Mouse (Mus musculus): Measurements from ENCODE around the gene Kcne1. TPM values are rescaled to one million over a fixed set of nuclear protein-coding genes. Genes with fewer than 3 reads are reported as not detected.

Kcne1 gene
- polyA plus RNA-seq, 1 experiment from 2014 or later: not detected

DNA sequence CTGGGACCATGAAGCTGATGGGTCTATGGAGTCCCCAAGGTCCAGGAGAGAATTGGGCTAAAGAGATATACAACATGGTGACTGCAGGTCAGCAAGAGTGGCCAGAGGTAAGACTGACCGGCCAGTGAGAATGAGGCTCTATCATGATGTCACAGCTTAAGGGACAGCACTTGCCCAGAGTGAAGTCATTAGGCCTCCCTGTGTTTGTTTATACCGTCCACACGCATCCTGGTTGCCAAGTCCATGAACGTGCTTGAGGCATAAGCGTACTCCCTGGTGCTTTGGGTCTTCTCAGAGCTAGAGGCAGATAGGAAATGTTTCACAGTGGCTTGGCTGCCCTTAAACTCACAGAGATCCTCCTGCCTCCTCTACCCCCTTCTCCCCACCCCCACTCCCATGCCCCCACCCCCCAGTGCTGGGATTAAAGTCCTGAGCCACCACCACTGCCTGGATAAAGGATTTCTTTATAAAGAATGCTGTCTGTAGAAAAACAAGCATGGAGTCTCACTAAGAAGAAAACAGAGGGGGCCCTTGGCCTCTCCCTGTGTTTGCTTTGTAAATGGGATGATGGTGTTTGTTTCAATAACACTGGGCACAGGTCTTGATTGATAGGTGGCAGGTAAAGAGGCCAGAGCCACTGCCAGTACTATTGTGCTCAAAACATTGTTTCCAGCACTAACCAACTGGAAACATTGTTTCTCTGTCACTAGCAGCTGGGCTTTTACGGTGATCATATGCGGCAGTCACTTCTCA is 34.8 kb downstream of the Kcne1 start:
- no peaks in the 10 kb centered on the region for H3K27me3 ChIP-seq (replicated peaks; ENCODE audit: control insufficient read depth, insufficient read depth, low read length)
- 39% methylated on average over 7 of the region's 7 CpGs for WGBS
- H3K36me3 ChIP-seq (ENCODE audit: control insufficient read depth, insufficient read depth): no peaks in the 10 kb centered on the region
- no peak for TF ChIP-seq CTCF (IDR thresholded peaks at IDR 0.05; ENCODE audit: low read depth)
- H3K9ac ChIP-seq (ENCODE audit: low read depth, low read length): no peak overlapping the region
- no peak overlapping the region for H3K27ac ChIP-seq (ENCODE audit: low read depth, low read length)
- H3K9me3 ChIP-seq (ENCODE audit: control insufficient read depth): no peaks in the 10 kb centered on the region
- no peak overlapping the region for H3K4me2 ChIP-seq (replicated peaks; ENCODE audit: low read depth)
- no peak for ATAC-seq
- H3K4me1 ChIP-seq (replicated peaks; ENCODE audit: control insufficient read depth, insufficient read depth, low read length): no peaks in the 10 kb centered on the region
- no peak overlapping the region for H3K4me3 ChIP-seq (ENCODE audit: low read depth, low read length)

DNA sequence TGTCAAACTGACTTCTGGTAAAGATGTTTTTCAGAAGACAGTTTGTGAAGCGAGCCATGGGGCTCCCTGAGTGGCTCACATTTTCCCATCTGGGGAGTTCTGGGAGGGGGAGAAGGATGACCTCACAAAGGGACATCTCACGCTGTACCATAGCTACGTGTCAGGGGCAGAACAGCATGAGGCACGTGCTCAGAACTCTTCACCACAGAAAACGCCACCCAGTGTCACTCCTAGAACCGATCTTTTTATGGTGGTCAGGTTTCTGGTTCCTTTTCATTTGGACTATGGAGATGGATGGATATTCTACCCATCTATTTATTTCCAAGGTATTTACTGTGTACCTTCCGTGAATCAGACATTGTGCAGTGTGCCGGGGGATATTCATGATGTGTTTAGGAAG is 37.9 kb downstream of the Kcne1 start, which contains the start of gene Fam243:
TSS of gene Fam243 (minus strand) at position 101 of the 400 bp plus-strand sequence.
- Histone ChIP-seq H3K4me1 (replicated peaks; ENCODE audit: control insufficient read depth, insufficient read depth, low read length) (no peaks in the 10 kb centered on the region), H3K36me3 (ENCODE audit: control insufficient read depth, insufficient read depth) (no peaks in the 10 kb centered on the region), H3K4me3 (ENCODE audit: low read depth, low read length) (no peak within 1 kb of the TSS), H3K27ac (ENCODE audit: low read depth, low read length) (no peak within 1 kb of the TSS), H3K4me2 (replicated peaks; ENCODE audit: low read depth) (no peak within 1 kb of the TSS), H3K27me3 (replicated peaks; ENCODE audit: control insufficient read depth, insufficient read depth, low read length) (no peaks in the 10 kb centered on the region), H3K9ac (ENCODE audit: low read depth, low read length) (no peak within 1 kb of the TSS), H3K9me3 (ENCODE audit: control insufficient read depth) (no peaks in the 10 kb centered on the region)
- no peak for TF ChIP-seq CTCF (IDR thresholded peaks at IDR 0.05; ENCODE audit: low read depth)
- WGBS: 91% methylated on average over 8 of the region's 8 CpGs
- no peak for ATAC-seq

DNA sequence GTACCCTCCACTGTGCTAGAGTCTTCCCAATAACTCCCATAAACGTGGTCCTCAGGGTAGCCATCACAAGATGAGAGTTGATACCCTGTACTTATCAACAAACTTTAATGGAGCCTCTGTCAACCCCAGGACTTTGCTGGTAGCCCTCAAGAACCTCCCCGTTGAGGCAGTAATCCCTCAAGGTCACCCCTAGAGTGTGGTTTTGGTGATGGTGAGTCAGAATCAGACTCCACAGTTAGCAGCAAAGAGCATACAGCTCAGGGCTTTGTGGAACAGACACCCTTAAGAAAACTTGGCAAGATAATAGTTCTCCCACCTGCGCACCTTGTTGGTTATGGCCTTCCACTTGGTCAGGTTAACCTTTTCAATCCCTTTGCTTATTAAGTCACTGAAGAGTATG is 38.9 kb downstream of the Kcne1 start:
- WGBS: 84% methylated on average over 3 of the region's 3 CpGs
- no peak overlapping the region for H3K27ac ChIP-seq (ENCODE audit: low read depth, low read length)
- no peak overlapping the region for H3K4me3 ChIP-seq (ENCODE audit: low read depth, low read length)

DNA sequence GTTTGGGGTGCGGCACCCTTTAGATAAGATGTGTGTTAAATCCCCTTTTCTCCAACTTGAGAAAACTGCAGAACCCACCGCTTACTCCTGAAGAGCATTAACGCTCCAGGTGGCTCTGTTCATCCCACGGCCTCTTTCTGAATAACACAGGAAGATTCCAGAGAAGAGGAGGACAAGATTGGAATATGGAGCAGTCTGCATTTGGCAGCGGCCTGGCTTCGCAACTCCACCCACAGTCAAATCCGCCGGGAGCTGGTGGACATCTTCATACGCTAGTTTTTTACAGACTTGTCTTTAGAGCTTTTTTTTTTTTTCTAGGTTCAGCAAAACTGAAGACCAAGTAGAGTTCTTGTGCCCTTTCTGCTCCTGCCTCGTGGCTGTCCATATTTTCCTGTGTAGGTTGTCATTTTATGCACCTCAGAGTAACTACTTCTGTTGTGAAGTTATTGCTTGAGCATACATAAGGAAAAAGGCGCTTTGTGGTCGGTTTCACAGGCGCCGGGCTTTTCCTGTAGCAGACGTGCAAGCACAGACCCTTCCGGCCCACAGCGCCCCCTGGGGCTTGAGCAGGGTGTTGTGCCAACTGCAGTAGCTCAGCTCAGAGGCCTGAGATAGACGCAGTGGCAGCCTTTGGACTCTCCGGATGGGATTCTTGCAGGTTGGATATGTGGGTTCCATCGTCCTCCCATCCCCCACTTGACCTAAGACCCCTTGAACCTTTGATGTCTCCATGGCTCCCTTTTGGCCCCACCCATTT is 39.7 kb downstream of the Kcne1 start:
- Histone ChIP-seq H3K27ac (ENCODE audit: low read depth, low read length) (no peak overlapping the region), H3K36me3 (ENCODE audit: control insufficient read depth, insufficient read depth) (no peaks in the 10 kb centered on the region), H3K4me3 (ENCODE audit: low read depth, low read length) (no peak overlapping the region), H3K9ac (ENCODE audit: low read depth, low read length) (no peak overlapping the region), H3K4me1 (replicated peaks; ENCODE audit: control insufficient read depth, insufficient read depth, low read length) (no peaks in the 10 kb centered on the region), H3K9me3 (ENCODE audit: control insufficient read depth) (no peaks in the 10 kb centered on the region), H3K4me2 (replicated peaks; ENCODE audit: low read depth) (no peak overlapping the region), H3K27me3 (replicated peaks; ENCODE audit: control insufficient read depth, insufficient read depth, low read length) (no peaks in the 10 kb centered on the region)
- 60% methylated on average over 20 of the region's 20 CpGs for WGBS
- peak; percentile 70 for TF ChIP-seq CTCF (IDR thresholded peaks at IDR 0.05; ENCODE audit: low read depth)
- ATAC-seq: no peak

More for the DNA sequence above, 38.9 kb downstream of the Kcne1 start:
- no peak for TF ChIP-seq CTCF (IDR thresholded peaks at IDR 0.05; ENCODE audit: low read depth)
- Histone ChIP-seq H3K9me3 (ENCODE audit: control insufficient read depth) (no peaks in the 10 kb centered on the region), H3K36me3 (ENCODE audit: control insufficient read depth, insufficient read depth) (no peaks in the 10 kb centered on the region), H3K9ac (ENCODE audit: low read depth, low read length) (no peak overlapping the region), H3K4me1 (replicated peaks; ENCODE audit: control insufficient read depth, insufficient read depth, low read length) (no peaks in the 10 kb centered on the region), H3K27me3 (replicated peaks; ENCODE audit: control insufficient read depth, insufficient read depth, low read length) (no peaks in the 10 kb centered on the region), H3K4me2 (replicated peaks; ENCODE audit: low read depth) (no peak overlapping the region)
- no peak for ATAC-seq

DNA sequence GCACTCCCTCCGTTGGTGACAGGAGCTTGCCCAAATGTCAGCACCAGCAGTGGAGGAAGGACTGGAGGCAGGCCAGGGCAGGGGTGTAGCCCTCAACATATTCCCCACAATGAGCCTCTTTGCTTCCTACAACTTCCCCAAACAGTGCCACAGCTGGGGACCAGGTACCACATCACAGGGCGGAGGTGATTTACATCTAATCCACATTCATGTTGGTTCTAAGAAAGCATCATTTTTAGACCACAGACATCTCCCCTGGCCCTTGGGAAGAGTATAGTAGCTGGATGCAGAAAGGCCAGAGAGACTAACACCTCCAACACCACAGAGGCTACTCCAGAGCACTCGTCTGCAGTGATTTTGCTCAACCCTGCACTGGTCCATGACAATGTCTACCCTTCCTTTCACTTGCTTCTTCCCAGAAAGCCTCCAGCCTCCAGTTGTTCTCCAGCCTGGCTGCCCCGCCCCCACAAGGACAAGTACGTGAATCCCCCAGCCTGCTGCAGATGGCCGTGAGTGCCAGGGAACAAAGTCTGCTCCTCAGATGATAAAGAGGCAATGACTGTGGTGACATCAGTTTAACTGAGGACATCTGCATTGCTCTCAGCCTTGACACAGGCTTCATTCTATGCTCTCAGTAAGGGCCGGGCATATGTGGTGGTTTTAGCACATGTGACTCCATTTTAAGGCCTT is 43.1 kb downstream of the Kcne1 start:
- H3K4me3 ChIP-seq (ENCODE audit: low read depth, low read length): no peak overlapping the region
- H3K4me2 ChIP-seq (replicated peaks; ENCODE audit: low read depth): no peak overlapping the region
- H3K36me3 ChIP-seq (ENCODE audit: control insufficient read depth, insufficient read depth): peaks cover 23% of the 10 kb centered on the region; the same call in 1 of the 2 replicates
- H3K27me3 ChIP-seq (replicated peaks; ENCODE audit: control insufficient read depth, insufficient read depth, low read length): no peaks in the 10 kb centered on the region
- ATAC-seq: peak; percentile 58; the same call in 1 of the 2 replicates
- H3K9ac ChIP-seq (ENCODE audit: low read depth, low read length): no peak overlapping the region
- no peak overlapping the region for H3K27ac ChIP-seq (ENCODE audit: low read depth, low read length)
- no peak for TF ChIP-seq CTCF (IDR thresholded peaks at IDR 0.05; ENCODE audit: low read depth)
- 57% methylated on average over 7 of the region's 7 CpGs for WGBS
- no peaks in the 10 kb centered on the region for H3K4me1 ChIP-seq (replicated peaks; ENCODE audit: control insufficient read depth, insufficient read depth, low read length)
- H3K9me3 ChIP-seq (ENCODE audit: control insufficient read depth): no peaks in the 10 kb centered on the region

All from intestine, postnatal 0 days (tissue).